Mouse (Mus musculus) heart, adult 11 months (tissue): ENCODE results near the gene Fam19a2.
A peak's percentile ranks its signal among the peaks of the same experiment; 100 is the strongest.

Experiments
- DNase-seq: peaks from one replicate; pipeline ENCODE4 v3.0.0; 2022

The Fam19a2 gene

GRCm38 (mm10) chr10:123395429-123395828 is 131.6 kb downstream of the Fam19a2 start:
- DNase-seq = no peak

GRCm38 (mm10) chr10:123398136-123398535 is 134.3 kb downstream of the Fam19a2 start:
- DNase-seq = no peak

GRCm38 (mm10) chr10:123401188-123401587 is 137.4 kb downstream of the Fam19a2 start:
- no peak for DNase-seq

- no peak for DNase-seq
These were observed 138.7 kb downstream of the Fam19a2 start for GRCm38 (mm10) chr10:123402460-123402859.

GRCm38 (mm10) chr10:123414953-123415352 is 151.2 kb downstream of the Fam19a2 start:
- no peak for DNase-seq

GRCm38 (mm10) chr10:123416024-123416423 is 152.2 kb downstream of the Fam19a2 start:
- DNase-seq = no peak

GRCm38 (mm10) chr10:123418616-123419173 is 154.9 kb downstream of the Fam19a2 start:
- DNase-seq = no peak

- DNase-seq = no peak
These were observed 156.5 kb downstream of the Fam19a2 start for GRCm38 (mm10) chr10:123420249-123420648.

- no peak for DNase-seq
These were observed 160.7 kb downstream of the Fam19a2 start for GRCm38 (mm10) chr10:123424482-123424881.

GRCm38 (mm10) chr10:123426527-123427363 is 162.9 kb downstream of the Fam19a2 start:
- peak; percentile 73 for DNase-seq

GRCm38 (mm10) chr10:123431569-123431968 is 167.8 kb downstream of the Fam19a2 start:
- DNase-seq = no peak

- DNase-seq = no peak
These were observed 173.8 kb downstream of the Fam19a2 start for GRCm38 (mm10) chr10:123437576-123437975.

GRCm38 (mm10) chr10:123456800-123457199 is 193.0 kb downstream of the Fam19a2 start:
- no peak for DNase-seq

GRCm38 (mm10) chr10:123460466-123460865 is 196.7 kb downstream of the Fam19a2 start:
- no peak for DNase-seq

- no peak for DNase-seq
These were observed 198.5 kb downstream of the Fam19a2 start for GRCm38 (mm10) chr10:123462305-123462704.

- no peak for DNase-seq
These were observed 251.0 kb downstream of the Fam19a2 start for GRCm38 (mm10) chr10:123514749-123515148.

- no peak for DNase-seq
These were observed 256.8 kb downstream of the Fam19a2 start for GRCm38 (mm10) chr10:123520613-123521012.

GRCm38 (mm10) chr10:123521203-123521602 is 257.4 kb downstream of the Fam19a2 start:
- no peak for DNase-seq

GRCm38 (mm10) chr10:123525424-123525823 is 261.6 kb downstream of the Fam19a2 start:
- no peak for DNase-seq

- peak; percentile 92 for DNase-seq
These were observed 262.3 kb downstream of the Fam19a2 start for GRCm38 (mm10) chr10:123526059-123526458.

- no peak for DNase-seq
These were observed 272.3 kb downstream of the Fam19a2 start for GRCm38 (mm10) chr10:123536143-123536542.

- peak; percentile 76 for DNase-seq
These were observed 284.6 kb downstream of the Fam19a2 start for GRCm38 (mm10) chr10:123548391-123548790.

- no peak for DNase-seq
These were observed 303.9 kb downstream of the Fam19a2 start for GRCm38 (mm10) chr10:123567677-123568076.

- DNase-seq = no peak
These were observed 306.9 kb downstream of the Fam19a2 start for GRCm38 (mm10) chr10:123570616-123571188.
